Mouse (Mus musculus) left cerebral cortex, adult 11 months (tissue): ENCODE data around the gene Spop.
"Not testable (repeated sequence)": the region's sequence is repeated elsewhere in the genome, so short reads cannot be mapped to it uniquely, and the experiment has no call there.

ENCODE experiments used
- DNase-seq: peaks from one replicate; pipeline ENCODE4 v3.0.0; 2022; ENCODE audit warnings: low spot score

The Spop gene

GRCm38 (mm10) chr11:95391743-95392142, 22.1 kb upstream of the Spop start:
- no peak for DNase-seq

GRCm38 (mm10) chr11:95392223-95392667, 21.6 kb upstream of the Spop start:
- no peak for DNase-seq

- no peak for DNase-seq
Observed at GRCm38 (mm10) chr11:95392708-95393499, 21.0 kb upstream of the Spop start.

- no peak for DNase-seq
Observed at GRCm38 (mm10) chr11:95393500-95393816, 20.4 kb upstream of the Spop start.

GRCm38 (mm10) chr11:95394112-95394511, 19.8 kb upstream of the Spop start:
- no peak for DNase-seq

GRCm38 (mm10) chr11:95396548-95396947, 17.3 kb upstream of the Spop start:
- DNase-seq, result no peak

GRCm38 (mm10) chr11:95397843-95398835, 15.7 kb upstream of the Spop start:
- peak; percentile 53 for DNase-seq

- DNase-seq, result no peak
Observed at GRCm38 (mm10) chr11:95399520-95400020, 14.3 kb upstream of the Spop start.

GRCm38 (mm10) chr11:95401568-95401967, 12.3 kb upstream of the Spop start:
- no peak for DNase-seq

GRCm38 (mm10) chr11:95402196-95402595, 11.7 kb upstream of the Spop start:
- no peak for DNase-seq

- DNase-seq, result no peak
Observed at GRCm38 (mm10) chr11:95402658-95403101, 11.2 kb upstream of the Spop start.

GRCm38 (mm10) chr11:95403382-95404340, 10.2 kb upstream of the Spop start:
- DNase-seq, result no peak

GRCm38 (mm10) chr11:95405771-95406170, 8.1 kb upstream of the Spop start:
- no peak for DNase-seq

- DNase-seq, result not testable (repeated sequence)
Observed at GRCm38 (mm10) chr11:95406398-95406797, 7.5 kb upstream of the Spop start.

- no peak for DNase-seq
Observed at GRCm38 (mm10) chr11:95409450-95410112, 4.3 kb upstream of the Spop start.

- no peak for DNase-seq
Observed at GRCm38 (mm10) chr11:95411453-95412013, 2.3 kb upstream of the Spop start.

- DNase-seq, result no peak
Observed at GRCm38 (mm10) chr11:95412615-95413014, 1.3 kb upstream of the Spop start.

GRCm38 (mm10) chr11:95414536-95415161, 769 bp downstream of the Spop start:
- DNase-seq, result peak; percentile 87

- DNase-seq, result no peak
Observed at GRCm38 (mm10) chr11:95415931-95416330, 2.1 kb downstream of the Spop start.

GRCm38 (mm10) chr11:95417341-95417740, 3.5 kb downstream of the Spop start:
- DNase-seq, result no peak
